Mouse (Mus musculus) kidney, adult 2 months (tissue): ENCODE data around the gene Sh3gl1.

ENCODE experiments used
- CTCF ChIP-seq: fragments of 200-500 bp; conservative IDR thresholded peaks from 2 replicates; pipeline ENCODE4 v1.5.1; 2011; ENCODE audit warnings: low read depth, mild to moderate bottlenecking, control low read depth, low read length, moderate library complexity, mixed read lengths; ENCODE audit not compliant: insufficient read depth, insufficient read length
- POLR2A ChIP-seq: fragments of 200-500 bp; IDR thresholded peaks from one replicate; pipeline ENCODE4 v1.6.1; 2011; ENCODE audit warnings: low read depth, low read length, control low read depth

DNA sequence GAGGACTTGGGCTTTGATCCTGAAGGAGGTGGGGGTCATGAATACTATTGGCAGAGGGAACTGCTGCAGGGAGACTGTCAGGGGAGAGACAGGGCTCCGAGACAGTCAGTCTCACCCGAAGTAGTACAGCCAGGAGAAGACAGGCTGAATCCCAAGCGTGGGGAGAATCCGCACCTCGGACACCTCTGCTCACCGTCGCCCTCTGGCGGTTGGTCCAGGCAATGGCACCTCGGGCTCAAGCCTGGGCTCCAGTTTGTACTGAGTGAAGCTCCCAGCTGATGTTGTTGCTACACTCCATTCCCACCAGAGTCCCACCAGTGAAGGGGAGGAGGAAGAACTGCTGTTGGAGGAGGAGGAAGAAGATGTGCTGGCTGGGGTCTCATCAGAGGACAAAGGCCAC, 25.8 kb downstream of the Sh3gl1 start:
- TF ChIP-seq CTCF (peak; percentile 96), POLR2A (no peak)
